Mouse (Mus musculus) Patski (cell line): Measurements from ENCODE around the gene Gm8050. TPM values are rescaled to one million over a fixed set of nuclear protein-coding genes. Genes with fewer than 3 reads are reported as not detected.
"Not testable (repeated sequence)": the region's sequence is repeated elsewhere in the genome, so short reads cannot be mapped to it uniquely, and the experiment has no call there.

ENCODE experiments used
- ATAC-seq: fragments of 100-300 bp; one replicate; pipeline ENCODE4 v1.8.0; 2021
- CTCF ChIA-PET: fragments of 350-600 bp; sonication (Branson Sonifier 250); formaldehyde crosslinking; loops from one replicate; lab custom pipeline; 2022; ENCODE audit warnings: inconsistent platforms; lab: Charles Lee
- POLR2A ChIA-PET: fragments of 350-600 bp; sonication (Branson Sonifier 250); formaldehyde crosslinking; loops from one replicate; lab custom pipeline; 2022; ENCODE audit warnings: antibody characterized with exemption, inconsistent platforms; lab: Charles Lee
- DNase-seq: peaks from one replicate; pipeline ENCODE4 v3.0.0-alpha.2; 2011; ENCODE audit warnings: low read depth, low spot score
- H3K27me3 ChIP-seq: fragments of 371-371 bp; one replicate; pipeline ENCODE4 v1.5.1; 2021
- in situ Hi-C: fragments of 300-500 bp; cut with MboI; formaldehyde crosslinking; loops from 3 replicates; pipeline ENCODE4 v1.11.1; 2018; ENCODE audit warnings: low pct_unique_long_range_greater_than_20kb, mixed read lengths
- polyA plus RNA-seq: library from polyadenylated mRNA; unstranded; gene quantifications from one replicate; pipeline ENCODE4 v1.2.3, GENCODE M21; 2021

Gm8050 gene
- polyA plus RNA-seq = not detected

- H3K27me3 ChIP-seq, in situ Hi-C loops, ATAC-seq, POLR2A ChIA-PET, DNase-seq, CTCF ChIA-PET: not testable (repeated sequence)
Observed at GRCm38 (mm10) chr14:6720151-6720550, at the start of gene Gm8050. Gene Gm8050, minus strand, starts transcription at chr14:6720251.

GRCm38 (mm10) chr14:6757231-6757536 lies 37.1 kb upstream of the Gm8050 start:
- in situ Hi-C loops, CTCF ChIA-PET, ATAC-seq, POLR2A ChIA-PET, DNase-seq, H3K27me3 ChIP-seq: not testable (repeated sequence)

- in situ Hi-C loops, ATAC-seq, H3K27me3 ChIP-seq, CTCF ChIA-PET, DNase-seq, POLR2A ChIA-PET: not testable (repeated sequence)
Observed at GRCm38 (mm10) chr14:6756384-6757230, 36.6 kb upstream of the Gm8050 start.

- POLR2A ChIA-PET, H3K27me3 ChIP-seq, ATAC-seq, DNase-seq, in situ Hi-C loops, CTCF ChIA-PET: not testable (repeated sequence)
Observed at GRCm38 (mm10) chr14:6742232-6742631, 22.2 kb upstream of the Gm8050 start, which contains the start of gene Gm3636. Gene Gm3636, minus strand, starts transcription at chr14:6742332.

- in situ Hi-C loops, POLR2A ChIA-PET, H3K27me3 ChIP-seq, DNase-seq, ATAC-seq, CTCF ChIA-PET: not testable (repeated sequence)
Observed at GRCm38 (mm10) chr14:6684070-6684469, 36.0 kb downstream of the Gm8050 start, which contains the start of gene Gm10251. Gene Gm10251, minus strand, starts transcription at chr14:6684170.

Other genes starting within 250 kb of the Gm8050 start
- gene Gm8356, start 183.0 kb downstream of the Gm8050 start, polyA plus RNA-seq = not detected
- gene Gm3629, start 129.6 kb downstream of the Gm8050 start, polyA plus RNA-seq = not detected
- gene Gm3460, start 97.8 kb downstream of the Gm8050 start, polyA plus RNA-seq = not detected
- not detected for gene Gm10251, start 36.1 kb downstream of the Gm8050 start, polyA plus RNA-seq
- gene Gm3636, start 22.1 kb upstream of the Gm8050 start, polyA plus RNA-seq = 3.4 TPM
- gene Gm8362, start 54.2 kb upstream of the Gm8050 start, polyA plus RNA-seq = not detected
- gene Gm3642, start 120.1 kb upstream of the Gm8050 start, polyA plus RNA-seq = not detected
- gene Gm3667, start 169.7 kb upstream of the Gm8050 start, polyA plus RNA-seq = not detected